Mouse (Mus musculus) gastrocnemius, adult 18-20 months (tissue): ENCODE data around the gene Tmem8. TPM values are rescaled to one million over a fixed set of nuclear protein-coding genes. Genes with fewer than 3 reads are reported as not detected.
"Not testable (repeated sequence)": the region's sequence is repeated elsewhere in the genome, so short reads cannot be mapped to it uniquely, and the experiment has no call there.

Experiments
- DNase-seq: peaks from one replicate; pipeline ENCODE4 v3.0.0; 2021; ENCODE audit warnings: low spot score
- long read RNA-seq, 2 experiments: library from polyadenylated mRNA; stranded (forward); transcript quantifications; one replicate each; pipeline ENCODE4 v2.0.0; 2021
- total RNA-seq, 2 experiments: library from RNA; stranded (reverse); gene quantifications; 2 replicates each; pipeline ENCODE4 v1.2.3; 2021

Gene Tmem8
- 1 to 10 TPM; 2.0 to 3.9 TPM for total RNA-seq
- long read RNA-seq, experiment 1, transcript Tmem8-201 (13 exons, 3,464 nt): major isoform, 6 of 8 reads
- long read RNA-seq, experiment 1, partial matches to known transcripts: 1 of 8 reads
- long read RNA-seq, experiment 1, other reads (novel, unspliced or antisense): 1 of 8 reads
- long read RNA-seq, experiment 2, partial matches to known transcripts: 0 of 4 reads
- long read RNA-seq, experiment 2, other reads (novel, unspliced or antisense): 0 of 4 reads

GRCm38 (mm10) chr17:26113181-26113948, at the start of gene Tmem8:
Gene Tmem8 (plus strand): TSS chr17:26113299.
- DNase-seq: peak; percentile 30

- no peak for DNase-seq
These were observed 48.2 kb upstream of the Tmem8 start for GRCm38 (mm10) chr17:26064916-26065315.

- no peak for DNase-seq
These were observed 46.5 kb upstream of the Tmem8 start for GRCm38 (mm10) chr17:26066488-26067020.

- DNase-seq: peak; percentile 77
These were observed 44.9 kb upstream of the Tmem8 start for GRCm38 (mm10) chr17:26068024-26068830.

- DNase-seq: peak; percentile 82
These were observed 44.0 kb upstream of the Tmem8 start, which contains the start of gene Rab11fip3 for GRCm38 (mm10) chr17:26068831-26069739. Gene Rab11fip3 (minus strand): TSS chr17:26069555.

GRCm38 (mm10) chr17:26070136-26070535, 43.0 kb upstream of the Tmem8 start:
- DNase-seq: no peak

GRCm38 (mm10) chr17:26075246-26075645, 37.9 kb upstream of the Tmem8 start:
- DNase-seq: no peak

GRCm38 (mm10) chr17:26078851-26079250, 34.2 kb upstream of the Tmem8 start:
- no peak for DNase-seq

GRCm38 (mm10) chr17:26080867-26081266, 32.2 kb upstream of the Tmem8 start:
- no peak for DNase-seq

GRCm38 (mm10) chr17:26087059-26087564, 26.0 kb upstream of the Tmem8 start:
- no peak for DNase-seq

GRCm38 (mm10) chr17:26089905-26090632, 23.0 kb upstream of the Tmem8 start, which contains the start of gene Decr2:
Gene Decr2 (minus strand): TSS chr17:26090337.
- peak; percentile 91 for DNase-seq

- no peak for DNase-seq
These were observed 18.5 kb upstream of the Tmem8 start for GRCm38 (mm10) chr17:26094531-26095110.

- no peak for DNase-seq
These were observed 17.9 kb upstream of the Tmem8 start, which contains the start of gene Nme4 for GRCm38 (mm10) chr17:26095121-26095740. Gene Nme4 (minus strand): TSS chr17:26095602.

GRCm38 (mm10) chr17:26098461-26098860, 14.6 kb upstream of the Tmem8 start:
- no peak for DNase-seq

GRCm38 (mm10) chr17:26099316-26099715, 13.8 kb upstream of the Tmem8 start:
- DNase-seq: not testable (repeated sequence)

GRCm38 (mm10) chr17:26100166-26100565, 12.9 kb upstream of the Tmem8 start:
- DNase-seq: no peak

GRCm38 (mm10) chr17:26101478-26101877, 11.6 kb upstream of the Tmem8 start:
- no peak for DNase-seq

GRCm38 (mm10) chr17:26105619-26106018, 7.5 kb upstream of the Tmem8 start:
- no peak for DNase-seq

GRCm38 (mm10) chr17:26110156-26110555, 2.9 kb upstream of the Tmem8 start:
- DNase-seq: no peak
